Mouse (Mus musculus) embryonic fibroblast, embryonic 13.5 days (primary cell): Measurements from ENCODE around the gene Cuedc2.

Experiments
- CTCF ChIP-seq: IDR thresholded peaks from 2 replicates; pipeline ENCODE4 v1.5.1; 2011; ENCODE audit warnings: mild to moderate bottlenecking, control low read depth, low read length, moderate library complexity, borderline replicate concordance; ENCODE audit not compliant: insufficient read depth
- POLR2A ChIP-seq: IDR thresholded peaks from 2 replicates; pipeline ENCODE4 v1.6.1; 2011; ENCODE audit warnings: low read depth, mild to moderate bottlenecking, control low read depth, low read length, moderate library complexity

GRCm38 (mm10) chr19:46322996-46323572 lies 15.4 kb downstream of the Cuedc2 start:
- TF ChIP-seq CTCF, result no peak
- no peak for TF ChIP-seq POLR2A
